Mouse (Mus musculus) embryo, embryonic 10.5 days (tissue): ENCODE data around the gene Cdon.
A peak's percentile ranks its signal among the peaks of the same experiment; 100 is the strongest.

Experiments
- DNase-seq: peaks from one replicate; pipeline ENCODE4 v3.0.0-alpha.2; 2015; ENCODE audit warnings: low spot score

Cdon gene

GRCm38 (mm10) chr9:35541488-35541887, 120.6 kb downstream of the Cdon start:
- DNase-seq = peak; percentile 92

- no peak for DNase-seq
These were observed 121.0 kb downstream of the Cdon start for GRCm38 (mm10) chr9:35541941-35542340.

GRCm38 (mm10) chr9:35543099-35543860, 122.4 kb downstream of the Cdon start:
- no peak for DNase-seq

- DNase-seq = no peak
These were observed 123.7 kb downstream of the Cdon start for GRCm38 (mm10) chr9:35544666-35545065.

GRCm38 (mm10) chr9:35545704-35546103, 124.8 kb downstream of the Cdon start:
- DNase-seq = no peak

- no peak for DNase-seq
These were observed 125.8 kb downstream of the Cdon start for GRCm38 (mm10) chr9:35546745-35547144.

- DNase-seq = no peak
These were observed 127.5 kb downstream of the Cdon start for GRCm38 (mm10) chr9:35548455-35548854.

- no peak for DNase-seq
These were observed 135.7 kb downstream of the Cdon start for GRCm38 (mm10) chr9:35556494-35557102.
